Mouse (Mus musculus) thymus, postnatal 25 days (tissue): ENCODE results near the gene Haspin.

Experiments used
- DNase-seq: peaks from one replicate; pipeline ENCODE4 v3.0.0; 2022

Haspin gene

DNA sequence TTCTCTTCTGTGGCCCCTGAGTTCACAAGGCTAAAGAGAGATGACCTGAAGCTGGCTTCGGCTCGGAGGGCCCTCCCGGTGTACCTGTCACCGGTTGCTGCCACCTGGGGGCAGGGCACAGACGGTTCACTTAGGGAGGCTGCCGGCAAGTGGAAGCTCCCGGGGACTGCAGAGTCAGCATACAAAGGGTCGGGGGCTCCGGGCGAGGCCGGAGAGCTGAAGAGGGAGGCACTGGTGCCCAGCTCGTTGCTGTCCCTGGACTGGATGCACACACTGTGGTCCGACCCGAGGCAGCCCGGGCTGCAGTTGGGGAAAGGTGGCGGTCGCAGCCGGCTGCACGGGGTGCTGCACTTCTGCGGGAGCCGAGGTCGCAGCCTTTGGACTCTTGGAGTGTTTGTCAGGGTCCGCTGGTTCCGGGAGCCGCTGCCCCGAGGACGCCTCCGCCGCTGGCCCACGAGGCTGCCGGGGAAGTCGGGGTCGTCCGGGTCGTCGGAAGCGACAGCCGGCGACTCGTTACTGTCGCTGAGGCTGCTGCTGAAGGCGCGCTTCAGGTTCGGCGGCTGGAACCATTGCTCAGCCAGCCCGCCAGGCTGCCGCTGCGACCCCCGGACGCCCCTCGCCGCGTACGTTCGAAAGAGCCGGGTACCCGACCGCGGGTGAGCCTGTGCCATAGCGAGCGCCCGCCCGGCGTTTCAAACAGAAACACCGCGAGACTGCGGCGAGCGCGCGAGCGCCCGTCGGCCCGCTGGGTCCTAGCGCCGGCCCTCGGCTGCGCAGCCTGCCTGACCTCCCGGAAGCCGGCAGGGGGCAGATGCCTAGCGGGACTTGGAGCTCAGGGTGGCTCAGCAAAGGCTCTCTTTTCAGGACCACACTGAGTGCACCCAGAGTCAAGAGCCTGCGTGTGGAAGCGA lies at the start of gene Haspin:
TSS of gene Haspin (minus strand) at position 704 of the 911 bp plus-strand sequence.
- peak; percentile 93 for DNase-seq

DNA sequence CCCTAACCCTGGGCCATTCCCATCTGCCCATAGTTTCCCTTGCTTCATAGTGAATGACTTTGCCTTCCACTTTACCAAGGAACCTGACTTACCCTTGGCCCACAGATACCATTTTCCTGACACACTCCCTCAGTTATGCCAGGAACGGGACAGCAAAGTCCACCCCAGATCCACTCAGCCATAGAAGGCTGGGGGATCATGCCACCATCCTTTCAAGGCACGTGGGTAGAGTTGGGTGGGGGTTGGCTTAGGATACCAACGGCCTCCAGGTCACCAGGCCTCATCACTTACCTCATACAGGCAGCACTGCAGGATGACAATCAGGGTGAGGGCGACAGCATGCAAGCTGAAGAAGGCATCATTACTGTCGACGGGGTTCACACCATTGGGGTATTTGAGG lies 49.1 kb upstream of the Haspin start:
- DNase-seq: no peak

- DNase-seq: no peak
Measured at GRCm38 (mm10) chr11:73185872-73186615, 48.0 kb upstream of the Haspin start.

DNA sequence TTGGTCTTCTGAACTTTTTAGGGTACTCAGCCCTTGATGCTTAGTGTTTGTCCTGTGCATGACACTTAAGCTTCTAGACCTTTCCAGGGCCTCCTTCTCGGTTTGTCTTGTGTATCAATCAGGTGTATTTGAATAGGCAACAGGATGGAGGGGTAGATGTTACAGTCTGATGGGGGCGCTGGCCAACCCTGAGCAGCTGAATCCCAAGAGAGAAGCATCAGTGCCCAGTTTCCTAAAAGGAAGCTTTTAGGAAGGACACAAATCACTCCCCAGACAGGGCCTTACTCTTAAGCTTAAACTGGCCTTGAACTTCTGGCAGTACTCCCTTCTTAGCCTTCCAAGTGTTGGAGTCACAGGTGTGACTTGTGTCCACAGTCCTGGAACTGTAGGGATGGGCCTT lies 39.8 kb upstream of the Haspin start:
- no peak for DNase-seq

DNA sequence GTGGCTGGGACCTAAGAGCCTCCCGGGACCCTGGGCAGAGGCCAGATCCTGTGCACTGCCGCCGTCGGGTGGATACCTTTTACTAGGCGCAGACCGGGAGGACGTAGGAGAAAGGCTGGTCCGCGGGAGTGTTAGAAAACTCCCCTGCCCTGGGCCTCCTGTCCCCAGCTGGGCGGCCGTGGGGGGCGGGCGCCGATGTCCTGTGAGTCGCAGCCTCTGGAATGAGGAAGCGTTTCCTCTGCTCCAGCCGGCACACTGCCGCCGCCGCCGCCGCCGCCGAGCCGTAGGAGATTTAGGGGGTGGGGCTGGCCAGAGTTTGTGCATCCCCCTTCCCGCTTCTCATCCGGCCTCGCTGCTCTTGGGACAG lies 39.4 kb upstream of the Haspin start:
- DNase-seq: peak; percentile 45

DNA sequence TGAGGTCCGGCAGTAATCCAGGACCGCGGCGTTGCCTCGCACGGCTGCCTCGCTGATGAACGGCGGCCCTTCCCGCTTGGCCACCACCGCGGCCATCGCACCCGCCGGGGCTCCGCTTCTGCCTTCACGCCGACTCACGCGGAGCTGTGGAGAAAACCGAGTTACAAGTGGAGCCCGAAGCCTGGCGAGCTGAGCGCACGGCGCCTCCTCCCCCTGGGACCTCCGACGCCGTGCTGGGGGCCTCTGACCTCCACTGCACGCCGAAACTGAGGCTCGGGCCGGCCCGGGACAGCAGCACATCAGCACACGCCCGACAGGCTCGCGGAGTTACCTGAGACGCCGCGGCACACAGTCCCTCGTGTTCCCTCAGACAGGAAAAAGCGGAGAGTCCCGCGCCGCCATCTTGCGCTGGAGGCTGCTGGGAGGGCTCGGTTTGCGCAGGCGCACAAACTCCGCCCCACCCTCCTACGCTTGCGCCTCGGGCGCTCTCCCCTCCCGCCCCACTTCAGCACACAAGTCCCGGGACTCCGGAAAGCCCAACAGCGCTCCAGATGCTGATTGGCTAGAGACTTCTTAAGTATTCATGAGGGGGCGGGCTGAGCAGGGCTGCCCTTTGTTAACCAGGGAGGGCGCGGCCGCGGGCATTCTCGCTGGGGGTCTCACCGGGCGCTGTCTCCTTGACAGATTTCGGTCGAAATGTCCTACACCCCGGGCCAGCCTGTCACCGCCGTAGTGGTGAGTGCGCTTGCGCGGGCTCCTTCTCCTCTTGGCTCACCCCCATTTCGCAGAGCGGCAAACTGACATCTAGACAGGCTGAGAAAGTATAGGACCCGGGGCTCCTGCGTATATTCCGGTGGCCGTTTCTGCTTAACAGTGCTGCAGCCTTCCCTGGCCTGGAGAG lies 38.8 kb upstream of the Haspin start, which contains the start of the genes Emc6 and Tax1bp3:
TSS of gene Emc6 (minus strand) at position 430 of the 901 bp plus-strand sequence.
TSS of gene Tax1bp3 (plus strand) at position 476 of the 901 bp plus-strand sequence.
- peak; percentile 96 for DNase-seq

- DNase-seq: no peak
Measured at GRCm38 (mm10) chr11:73176186-73176585, 38.1 kb upstream of the Haspin start.

DNA sequence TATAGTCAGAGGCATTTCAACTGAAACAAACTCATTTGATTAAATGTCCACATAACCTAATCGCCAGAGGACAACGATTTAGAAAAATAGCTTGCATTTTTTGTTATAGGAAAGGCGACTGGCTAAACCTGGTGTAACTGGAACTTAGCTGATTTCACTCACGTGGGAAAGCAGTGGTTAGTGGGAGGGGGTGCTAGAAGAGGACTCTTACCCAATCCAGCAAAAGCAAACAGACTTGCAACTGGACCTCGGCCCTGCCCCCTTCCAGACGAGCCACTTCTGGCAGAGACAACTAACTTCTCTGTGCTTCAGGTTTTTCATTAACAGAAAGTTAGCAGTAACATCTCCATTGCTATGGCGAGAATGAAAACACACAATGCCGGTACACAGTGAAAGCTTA lies 37.5 kb upstream of the Haspin start:
- DNase-seq: no peak

DNA sequence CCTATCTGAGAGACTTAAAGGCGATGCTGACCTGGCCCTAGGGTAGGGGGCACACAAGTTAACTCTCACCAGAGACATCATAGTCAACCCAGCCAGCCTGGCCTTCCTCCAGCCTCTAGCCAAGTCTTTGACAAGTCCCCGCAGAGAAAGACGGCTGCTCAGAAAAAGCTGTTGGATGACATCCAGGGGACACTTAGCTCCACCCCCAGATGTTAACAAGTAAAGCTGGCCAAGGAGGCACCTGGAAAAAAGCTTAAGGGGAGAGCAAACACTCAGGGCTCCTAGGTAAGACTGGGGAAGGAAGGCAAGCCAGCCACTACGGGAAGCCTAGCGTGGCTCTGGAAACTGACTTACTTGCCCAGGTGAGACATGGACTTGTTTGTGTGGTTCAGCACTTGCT lies 34.1 kb upstream of the Haspin start:
- no peak for DNase-seq

- peak; percentile 65 for DNase-seq
Measured at GRCm38 (mm10) chr11:73169231-73169630, 31.1 kb upstream of the Haspin start.

GRCm38 (mm10) chr11:73168576-73168975 lies 30.5 kb upstream of the Haspin start:
- no peak for DNase-seq

GRCm38 (mm10) chr11:73168071-73168470 lies 30.0 kb upstream of the Haspin start:
- DNase-seq: no peak

DNA sequence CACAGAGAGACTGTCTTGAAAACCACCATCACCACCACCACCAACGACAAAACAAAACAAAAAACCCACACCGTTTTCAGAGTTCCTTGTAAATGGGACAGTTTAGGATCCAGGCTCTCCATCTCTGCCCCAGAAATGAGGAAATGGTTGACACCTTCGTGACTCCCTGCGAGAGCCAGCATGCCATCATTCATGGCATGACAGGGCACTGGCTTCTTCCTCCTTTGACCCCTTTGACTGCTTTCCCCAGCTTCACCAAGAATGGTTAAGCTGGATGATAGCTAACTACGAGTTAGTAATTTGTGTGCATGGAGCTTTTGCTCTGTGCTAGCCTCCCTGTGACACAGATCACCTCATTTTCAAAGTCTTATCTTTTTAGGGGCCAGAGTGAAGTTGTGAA lies 24.2 kb upstream of the Haspin start:
- DNase-seq: no peak

DNA sequence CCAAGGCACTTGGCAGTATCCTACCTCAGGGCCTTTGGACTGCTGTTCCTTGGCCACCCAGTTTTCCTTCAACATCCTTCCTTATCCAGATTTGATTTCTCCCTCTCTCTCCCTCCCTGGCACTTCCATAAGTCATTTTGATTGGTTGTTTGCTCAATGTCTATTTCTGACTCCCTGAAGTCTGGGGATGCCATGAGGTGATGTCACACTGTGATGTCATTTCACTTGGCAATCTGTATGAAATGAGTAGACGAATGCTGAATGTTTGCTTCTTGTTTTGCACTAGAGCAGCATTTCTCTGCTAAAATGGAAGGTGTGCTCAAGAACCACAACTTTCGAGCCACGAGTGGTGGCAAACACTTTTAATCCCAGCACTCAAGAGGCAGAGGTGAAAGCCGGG lies 23.5 kb upstream of the Haspin start:
- no peak for DNase-seq

GRCm38 (mm10) chr11:73160811-73161200 lies 22.7 kb upstream of the Haspin start:
- DNase-seq: no peak

- no peak for DNase-seq
Measured at GRCm38 (mm10) chr11:73159957-73160810, 22.1 kb upstream of the Haspin start, which contains the start of gene P2rx5. P2rx5 (plus strand) TSS chr11:73160421.

DNA sequence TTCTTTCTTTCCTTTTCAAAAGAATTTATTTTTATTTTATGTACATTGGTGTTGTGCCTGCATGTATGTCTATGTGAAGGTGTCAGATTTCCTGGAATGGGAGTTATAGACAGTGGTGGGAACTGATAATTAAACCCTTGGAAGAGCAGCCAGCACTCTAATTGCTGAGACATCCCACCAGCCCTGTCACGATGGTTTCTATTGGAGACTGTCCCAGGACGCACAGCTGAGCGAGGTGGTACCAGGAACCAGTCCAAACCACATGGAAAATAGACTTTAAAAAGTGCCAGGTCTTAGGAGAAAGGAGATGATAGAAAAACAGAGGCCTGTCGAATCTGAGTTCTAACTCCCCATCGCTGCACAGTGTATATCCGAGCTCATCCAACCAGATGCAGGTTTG lies 17.0 kb upstream of the Haspin start:
- no peak for DNase-seq

- DNase-seq: no peak
Measured at GRCm38 (mm10) chr11:73148209-73148608, 10.1 kb upstream of the Haspin start.

DNA sequence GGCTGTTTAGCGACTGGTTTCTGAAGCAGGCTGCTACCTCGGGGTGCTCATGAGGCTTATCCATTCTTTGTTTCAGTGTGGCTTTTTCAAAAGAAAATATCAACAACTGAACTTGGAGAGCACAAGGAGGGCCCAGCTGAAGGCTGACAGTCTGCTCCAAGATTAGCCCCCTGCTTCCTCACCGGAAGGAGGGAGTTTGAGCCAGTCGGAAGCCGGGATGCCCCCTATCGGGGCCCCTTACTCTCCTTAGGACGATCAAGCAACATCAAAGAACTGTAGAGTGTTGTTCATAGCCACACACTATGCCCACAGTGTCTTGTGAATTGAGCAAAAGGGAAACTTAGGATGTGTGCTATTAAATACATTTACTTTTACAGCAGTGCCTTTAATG lies 8.9 kb upstream of the Haspin start:
- DNase-seq: no peak

GRCm38 (mm10) chr11:73146026-73146974 lies 8.2 kb upstream of the Haspin start:
- no peak for DNase-seq

GRCm38 (mm10) chr11:73144261-73144681 lies 6.2 kb upstream of the Haspin start:
- no peak for DNase-seq
